Mouse (Mus musculus) liver, embryonic 11.5 days (tissue): Measurements from ENCODE around the gene Pilrb2. TPM values are rescaled to one million over a fixed set of nuclear protein-coding genes. Genes with fewer than 3 reads are reported as not detected.
A peak's percentile ranks its signal among the peaks of the same experiment; 100 is the strongest.
"Not testable (repeated sequence)": the region's sequence is repeated elsewhere in the genome, so short reads cannot be mapped to it uniquely, and the experiment has no call there.

Source experiments
- ATAC-seq: fragments of 200-750 bp; cut with Nextera tagmentation; replicated peaks from 2 replicates; pipeline ENCODE4 v1.8.0; 2017; ENCODE audit warnings: moderate number of reproducible peaks, mild to moderate bottlenecking, moderate TSS enrichment, moderate library complexity; ENCODE audit not compliant: low FRiP score
- DNase-seq: peaks from one replicate; pipeline ENCODE4 v3.0.0-alpha.2; 2017; ENCODE audit warnings: low spot score
- H3K27ac ChIP-seq: fragments of 300-500 bp; sonication (generic); 2 replicates; pipeline ENCODE4 v1.5.1; 2014; ENCODE audit warnings: mild to moderate bottlenecking, low read depth, low read length, control low read depth
- H3K27me3 ChIP-seq: fragments of 300-500 bp; sonication (generic); replicated peaks from 2 replicates; pipeline ENCODE4 v1.6.1; 2014; ENCODE audit warnings: low read length, mixed read lengths; ENCODE audit not compliant: control insufficient read depth, insufficient read depth
- H3K36me3 ChIP-seq: fragments of 300-500 bp; sonication (generic); 2 replicates; pipeline ENCODE4 v1.6.1; 2014; ENCODE audit warnings: mild to moderate bottlenecking, low read length, moderate library complexity, mixed read lengths; ENCODE audit not compliant: control insufficient read depth, insufficient read depth
- H3K4me1 ChIP-seq: fragments of 300-500 bp; sonication (generic); replicated peaks from 2 replicates; pipeline ENCODE4 v1.6.1; 2014; ENCODE audit warnings: low read length, mixed read lengths; ENCODE audit not compliant: control insufficient read depth, insufficient read depth
- H3K4me2 ChIP-seq: fragments of 300-500 bp; sonication (generic); 2 replicates; pipeline ENCODE4 v1.6.1; 2014; ENCODE audit warnings: mild to moderate bottlenecking, control low read depth, moderate library complexity
- H3K4me3 ChIP-seq: fragments of 300-500 bp; sonication (generic); 2 replicates; pipeline ENCODE4 v1.5.1; 2014; ENCODE audit warnings: low read depth, low read length, control low read depth
- H3K9ac ChIP-seq: fragments of 300-500 bp; sonication (generic); 2 replicates; pipeline ENCODE4 v1.6.1; 2014; ENCODE audit warnings: low read depth, low read length, control low read depth
- H3K9me3 ChIP-seq: fragments of 300-500 bp; sonication (generic); 2 replicates; pipeline ENCODE4 v1.6.1; 2016; ENCODE audit warnings: low read length, inconsistent platforms, mixed read lengths; ENCODE audit not compliant: control insufficient read depth
- WGBS: fragments of 180-500 bp; shearing (Covaris S2); extraction: QIAGEN DNeasy Blood & Tissue Kit; methylation state at CpG from one replicate; pipeline ENCODE4 v1.1.7; 2014; 5-methylcytosine and 5-hydroxymethylcytosine counted together
- polyA plus RNA-seq: library from polyadenylated mRNA; unstranded; fragments of >200 nt; fragmentation: Nextera tagmentation; extraction: Ambion mirVana; gene quantifications from 2 replicates; pipeline ENCODE4 v1.2.1, GENCODE M21; 2014

Pilrb2 gene
- 1.3 and 2.1 TPM in 2 replicates for polyA plus RNA-seq

GRCm38 (mm10) chr5:137871644-137872380, at the start of gene Pilrb2:
Pilrb2 (minus strand) TSS chr5:137871815.
- 32% methylated on average over 2 of the region's 3 CpGs for WGBS
- not testable (repeated sequence) for H3K9ac ChIP-seq, H3K9me3 ChIP-seq, H3K27me3 ChIP-seq, H3K4me2 ChIP-seq, H3K36me3 ChIP-seq, H3K27ac ChIP-seq, ATAC-seq, H3K4me3 ChIP-seq, H3K4me1 ChIP-seq
- peak; percentile 30 for DNase-seq

- no peak for ATAC-seq
- no peak for DNase-seq
- no peaks in the 10 kb centered on the region for H3K27me3 ChIP-seq
- H3K4me1 ChIP-seq, result no peaks in the 10 kb centered on the region
- H3K27ac ChIP-seq, result no peak overlapping the region
- no peak overlapping the region for H3K9ac ChIP-seq
- no peaks in the 10 kb centered on the region for H3K9me3 ChIP-seq
- WGBS, result 70% methylated on average over 6 of the region's 6 CpGs
- H3K4me2 ChIP-seq, result no peak overlapping the region
- H3K4me3 ChIP-seq, result no peak overlapping the region
- no peaks in the 10 kb centered on the region for H3K36me3 ChIP-seq
Measured at GRCm38 (mm10) chr5:137915550-137915949, 43.9 kb upstream of the Pilrb2 start.

- H3K27ac ChIP-seq, result no peak overlapping the region
- ATAC-seq (no peak), DNase-seq (no peak)
- H3K4me3 ChIP-seq, result no peak overlapping the region
- no peaks in the 10 kb centered on the region for H3K27me3 ChIP-seq
- H3K9ac ChIP-seq, result no peak overlapping the region
- no peaks in the 10 kb centered on the region for H3K4me1 ChIP-seq
- no peaks in the 10 kb centered on the region for H3K36me3 ChIP-seq
- no peak overlapping the region for H3K4me2 ChIP-seq
- no peaks in the 10 kb centered on the region for H3K9me3 ChIP-seq
Measured at GRCm38 (mm10) chr5:137914508-137914907, 42.9 kb upstream of the Pilrb2 start.

- Histone ChIP-seq H3K9me3 (no peaks in the 10 kb centered on the region), H3K9ac (no peak overlapping the region), H3K4me2 (no peak overlapping the region), H3K27ac (no peak overlapping the region), H3K36me3 (no peaks in the 10 kb centered on the region), H3K27me3 (no peaks in the 10 kb centered on the region), H3K4me3 (no peak overlapping the region), H3K4me1 (no peaks in the 10 kb centered on the region)
- ATAC-seq, result no peak
- DNase-seq, result no peak
- 82% methylated on average over 3 of the region's 3 CpGs for WGBS
Measured at GRCm38 (mm10) chr5:137909564-137910262, 38.1 kb upstream of the Pilrb2 start.

- Histone ChIP-seq H3K27ac (no peak overlapping the region), H3K27me3 (no peaks in the 10 kb centered on the region), H3K4me1 (no peaks in the 10 kb centered on the region), H3K4me3 (no peak overlapping the region), H3K36me3 (no peaks in the 10 kb centered on the region), H3K9ac (no peak overlapping the region), H3K9me3 (no peaks in the 10 kb centered on the region), H3K4me2 (no peak overlapping the region)
- WGBS, result 38% methylated on average over 1 of the region's 1 CpGs
- ATAC-seq (no peak), DNase-seq (no peak)
Measured at GRCm38 (mm10) chr5:137897812-137898211, 26.2 kb upstream of the Pilrb2 start.

- Histone ChIP-seq H3K36me3 (no peaks in the 10 kb centered on the region), H3K4me2 (no peak overlapping the region), H3K9ac (no peak overlapping the region), H3K4me1 (no peaks in the 10 kb centered on the region), H3K27ac (no peak overlapping the region), H3K9me3 (no peaks in the 10 kb centered on the region), H3K27me3 (no peaks in the 10 kb centered on the region), H3K4me3 (no peak overlapping the region)
- 58% methylated on average over 1 of the region's 1 CpGs for WGBS
- DNase-seq (no peak), ATAC-seq (no peak)
Measured at GRCm38 (mm10) chr5:137892954-137893353, 21.3 kb upstream of the Pilrb2 start.

- no peaks in the 10 kb centered on the region for H3K9me3 ChIP-seq
- no peak for ATAC-seq
- no peaks in the 10 kb centered on the region for H3K36me3 ChIP-seq
- no peak overlapping the region for H3K4me3 ChIP-seq
- H3K27me3 ChIP-seq, result no peaks in the 10 kb centered on the region
- WGBS, result 88% methylated on average over 1 of the region's 1 CpGs
- DNase-seq, result no peak
- no peak overlapping the region for H3K27ac ChIP-seq
- H3K9ac ChIP-seq, result no peak overlapping the region
- H3K4me1 ChIP-seq, result no peaks in the 10 kb centered on the region
- no peak overlapping the region for H3K4me2 ChIP-seq
Measured at GRCm38 (mm10) chr5:137887666-137888065, 16.1 kb upstream of the Pilrb2 start.

- H3K4me2 ChIP-seq, result no peak overlapping the region
- no peak overlapping the region for H3K27ac ChIP-seq
- H3K9me3 ChIP-seq, result no peaks in the 10 kb centered on the region
- H3K36me3 ChIP-seq, result no peaks in the 10 kb centered on the region
- H3K4me1 ChIP-seq, result no peaks in the 10 kb centered on the region
- no peak overlapping the region for H3K4me3 ChIP-seq
- DNase-seq (no peak), ATAC-seq (no peak)
- H3K9ac ChIP-seq, result no peak overlapping the region
- 16% methylated on average over 2 of the region's 2 CpGs for WGBS
- H3K27me3 ChIP-seq, result no peaks in the 10 kb centered on the region
Measured at GRCm38 (mm10) chr5:137885894-137886293, 14.3 kb upstream of the Pilrb2 start.

- Histone ChIP-seq H3K4me1 (no peaks in the 10 kb centered on the region), H3K4me3 (no peak overlapping the region), H3K9ac (no peak overlapping the region), H3K27me3 (no peaks in the 10 kb centered on the region), H3K27ac (no peak overlapping the region), H3K4me2 (no peak overlapping the region), H3K36me3 (no peaks in the 10 kb centered on the region), H3K9me3 (no peaks in the 10 kb centered on the region)
- ATAC-seq (no peak), DNase-seq (no peak)
- WGBS, result 57% methylated on average over 3 of the region's 3 CpGs
Measured at GRCm38 (mm10) chr5:137883345-137883744, 11.7 kb upstream of the Pilrb2 start.
